Mouse (Mus musculus) thymus, adult 2 months (tissue): Measurements from ENCODE around the gene Fam178b. TPM values are rescaled to one million over a fixed set of nuclear protein-coding genes. Genes with fewer than 3 reads are reported as not detected.

Source experiments
- DNase-seq: peaks from one replicate; pipeline ENCODE4 v3.0.0; 2021
- H3K27ac ChIP-seq: fragments of 200-500 bp; 2 replicates; pipeline ENCODE4 v1.5.1; 2012; ENCODE audit warnings: low read length, control low read depth; ENCODE audit not compliant: control insufficient read depth, insufficient read depth
- H3K27me3 ChIP-seq: fragments of 200-500 bp; 2 replicates; pipeline ENCODE4 v1.6.1; 2012; ENCODE audit warnings: mild to moderate bottlenecking, low read length, moderate library complexity, mixed read lengths; ENCODE audit not compliant: control insufficient read depth, insufficient read depth
- H3K36me3 ChIP-seq: fragments of 200-500 bp; 2 replicates; pipeline ENCODE4 v1.6.1; 2012; ENCODE audit warnings: mild to moderate bottlenecking, low read length, moderate library complexity; ENCODE audit not compliant: control insufficient read depth, insufficient read depth
- H3K4me1 ChIP-seq: fragments of 200-500 bp; replicated peaks from 2 replicates; pipeline ENCODE4 v1.6.1; 2012; ENCODE audit warnings: low read length; ENCODE audit not compliant: control insufficient read depth, insufficient read depth
- H3K4me3 ChIP-seq: fragments of 200-500 bp; 2 replicates; pipeline ENCODE4 v1.5.1; 2012; ENCODE audit warnings: mild to moderate bottlenecking, low read length, control low read depth, moderate library complexity; ENCODE audit not compliant: control insufficient read depth, insufficient read depth
- CTCF ChIP-seq: fragments of 200-500 bp; IDR thresholded peaks from 2 replicates; pipeline ENCODE4 v1.5.1; 2012; ENCODE audit warnings: mild to moderate bottlenecking, control low read depth, low read length, moderate library complexity, borderline replicate concordance; ENCODE audit not compliant: control insufficient read depth, poor library complexity, insufficient read depth; ENCODE audit errors: extremely low read depth
- POLR2A ChIP-seq: fragments of 200-500 bp; IDR thresholded peaks from 2 replicates; pipeline ENCODE4 v1.6.1; 2012; ENCODE audit warnings: mild to moderate bottlenecking, low read length, control low read depth, moderate library complexity; ENCODE audit not compliant: control insufficient read depth, poor library complexity, insufficient read depth; ENCODE audit errors: extremely low read depth
- WGBS: fragments of 180-500 bp; shearing (Covaris S2); methylation state at CpG from one replicate; pipeline ENCODE4 v1.1.7; 2018; 5-methylcytosine and 5-hydroxymethylcytosine counted together
- polyA plus RNA-seq: library from polyadenylated mRNA; depleted of rRNA; stranded (reverse); fragments of >200 nt; gene quantifications from 2 replicates; pipeline ENCODE4 v1.2.3, GENCODE M21; 2012

Fam178b gene
- polyA plus RNA-seq, 1 experiment = 1.9 TPM

GRCm38 (mm10) chr1:36576991-36577675 is 105.8 kb downstream of the Fam178b start:
- Histone ChIP-seq H3K4me1 (peaks cover 24% of the 10 kb centered on the region), H3K27me3 (no peaks in the 10 kb centered on the region), H3K4me3 (no peak overlapping the region), H3K27ac (no peak overlapping the region), H3K36me3 (no peaks in the 10 kb centered on the region)
- 80% methylated on average over 6 of the region's 6 CpGs for WGBS
- TF ChIP-seq CTCF (no peak), POLR2A (no peak)
- DNase-seq = no peak

GRCm38 (mm10) chr1:36575347-36575746 is 107.6 kb downstream of the Fam178b start:
- TF ChIP-seq POLR2A = no peak
- H3K36me3 ChIP-seq = no peaks in the 10 kb centered on the region
- no peak overlapping the region for H3K27ac ChIP-seq
- no peaks in the 10 kb centered on the region for H3K27me3 ChIP-seq
- H3K4me1 ChIP-seq = peaks cover 16% of the 10 kb centered on the region
- H3K4me3 ChIP-seq = no peak overlapping the region
- 93% methylated on average over 6 of the region's 6 CpGs for WGBS
- DNase-seq = no peak

GRCm38 (mm10) chr1:36574196-36574955 is 108.6 kb downstream of the Fam178b start:
- no peaks in the 10 kb centered on the region for H3K27me3 ChIP-seq
- TF ChIP-seq CTCF = no peak
- TF ChIP-seq POLR2A = no peak
- no peak overlapping the region for H3K27ac ChIP-seq
- no peak overlapping the region for H3K4me3 ChIP-seq
- WGBS = 93% methylated on average over 5 of the region's 5 CpGs
- H3K36me3 ChIP-seq = no peaks in the 10 kb centered on the region
- DNase-seq = no peak
- H3K4me1 ChIP-seq = peaks cover 9% of the 10 kb centered on the region; the same call in 1 of the 2 replicates

GRCm38 (mm10) chr1:36573524-36573923 is 109.5 kb downstream of the Fam178b start:
- DNase-seq = no peak
- Histone ChIP-seq H3K27ac (no peak overlapping the region), H3K36me3 (no peaks in the 10 kb centered on the region), H3K27me3 (no peaks in the 10 kb centered on the region), H3K4me3 (no peak overlapping the region), H3K4me1 (peaks cover 9% of the 10 kb centered on the region; the same call in 1 of the 2 replicates)
- WGBS = 93% methylated on average over 8 of the region's 8 CpGs
- TF ChIP-seq CTCF = no peak
- no peak for TF ChIP-seq POLR2A

GRCm38 (mm10) chr1:36572709-36573108 is 110.3 kb downstream of the Fam178b start:
- H3K27ac ChIP-seq = no peak overlapping the region
- TF ChIP-seq POLR2A (no peak), CTCF (no peak)
- peaks cover 9% of the 10 kb centered on the region; the same call in 1 of the 2 replicates for H3K4me1 ChIP-seq
- H3K36me3 ChIP-seq = no peaks in the 10 kb centered on the region
- 83% methylated on average over 1 of the region's 1 CpGs for WGBS
- H3K27me3 ChIP-seq = no peaks in the 10 kb centered on the region
- DNase-seq = no peak
- no peak overlapping the region for H3K4me3 ChIP-seq

GRCm38 (mm10) chr1:36572140-36572700 is 110.8 kb downstream of the Fam178b start:
- no peak overlapping the region for H3K4me3 ChIP-seq

More at GRCm38 (mm10) chr1:36572140-36572700, 110.8 kb downstream of the Fam178b start:
- TF ChIP-seq CTCF (no peak), POLR2A (no peak)
- DNase-seq = no peak
- H3K4me1 ChIP-seq = peaks cover 9% of the 10 kb centered on the region; the same call in 1 of the 2 replicates
- WGBS = 78% methylated on average over 2 of the region's 2 CpGs
- H3K27ac ChIP-seq = no peak overlapping the region
- H3K27me3 ChIP-seq = no peaks in the 10 kb centered on the region
- H3K36me3 ChIP-seq = no peaks in the 10 kb centered on the region
